Mouse (Mus musculus) layer of hippocampus, postnatal 36 days (tissue): ENCODE data around the gene Osm. TPM values are rescaled to one million over a fixed set of nuclear protein-coding genes. Genes with fewer than 3 reads are reported as not detected.
A peak's percentile ranks its signal among the peaks of the same experiment; 100 is the strongest.

Experiments
- DNase-seq, 2 experiments: peaks; one replicate each; pipeline ENCODE4 v3.0.0; 2022
- total RNA-seq, 2 experiments: library from RNA; stranded (reverse); gene quantifications; 2 replicates each; pipeline ENCODE4 v1.2.3; 2021

Gene Osm
- total RNA-seq, 2 experiments from 2014 or later, result not detected

DNA sequence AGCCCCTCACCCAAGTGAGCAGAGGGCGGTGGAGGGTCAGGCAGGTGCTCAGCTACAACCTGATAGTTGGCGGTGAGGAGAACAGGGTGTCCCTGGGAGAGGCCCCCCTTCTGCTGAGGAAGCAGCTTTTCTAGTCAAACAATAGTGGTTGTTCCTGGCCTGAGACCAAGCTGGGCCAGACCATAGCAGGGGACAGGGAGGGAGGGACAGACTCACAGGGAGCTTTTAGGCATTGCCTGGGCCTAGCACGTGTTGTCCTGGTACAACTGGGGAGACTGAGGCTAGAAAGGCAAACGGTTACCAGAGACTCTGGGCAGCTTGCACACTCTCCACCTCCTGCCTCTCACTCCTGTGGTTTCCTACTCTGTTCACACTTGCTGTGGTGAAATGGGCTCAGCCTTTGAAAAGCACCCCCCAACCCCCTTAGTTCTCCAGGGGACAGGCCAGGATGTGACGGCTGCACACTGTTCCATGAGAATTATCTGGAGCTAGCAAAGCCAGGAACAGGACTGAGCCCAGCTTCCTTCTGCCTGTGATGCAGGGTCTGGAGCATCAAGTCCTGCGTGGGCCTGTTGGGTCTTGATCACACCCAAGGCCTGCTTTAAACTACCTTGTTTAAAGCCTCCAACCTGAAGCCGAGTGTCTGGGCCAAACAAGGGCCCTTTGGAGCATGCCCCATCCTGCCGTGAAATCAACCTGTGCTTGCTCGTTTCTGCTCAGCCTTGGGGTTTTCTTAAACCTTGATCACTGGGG lies 19.8 kb upstream of the Osm start:
- no peak for DNase-seq

- peak; percentile 51 to 58 for DNase-seq
These were observed 18.1 kb upstream of the Osm start, which contains the start of gene Castor1 for GRCm38 (mm10) chr11:4217914-4218629. Castor1 (plus strand) TSS chr11:4218225.

DNA sequence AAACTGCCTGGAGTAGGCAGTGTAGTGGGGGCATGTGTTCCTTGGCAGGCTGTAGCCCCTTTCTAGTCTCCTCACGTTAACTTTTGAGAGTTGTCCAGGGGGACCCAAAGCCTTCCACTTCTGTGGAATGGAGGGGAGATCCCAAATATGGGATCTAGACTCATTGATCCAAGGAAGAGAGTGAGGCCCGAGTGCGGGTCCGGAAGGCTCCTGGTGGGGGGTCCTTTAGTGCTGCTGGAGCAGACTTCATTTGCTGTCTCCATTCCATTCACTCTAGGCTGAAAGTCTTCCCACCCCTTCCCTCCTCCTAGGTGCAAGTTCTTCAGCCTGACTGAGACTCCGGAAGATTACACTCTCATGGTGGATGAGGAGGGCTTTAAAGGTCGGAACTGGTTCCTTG lies 17.6 kb upstream of the Osm start:
- DNase-seq, result no peak

DNA sequence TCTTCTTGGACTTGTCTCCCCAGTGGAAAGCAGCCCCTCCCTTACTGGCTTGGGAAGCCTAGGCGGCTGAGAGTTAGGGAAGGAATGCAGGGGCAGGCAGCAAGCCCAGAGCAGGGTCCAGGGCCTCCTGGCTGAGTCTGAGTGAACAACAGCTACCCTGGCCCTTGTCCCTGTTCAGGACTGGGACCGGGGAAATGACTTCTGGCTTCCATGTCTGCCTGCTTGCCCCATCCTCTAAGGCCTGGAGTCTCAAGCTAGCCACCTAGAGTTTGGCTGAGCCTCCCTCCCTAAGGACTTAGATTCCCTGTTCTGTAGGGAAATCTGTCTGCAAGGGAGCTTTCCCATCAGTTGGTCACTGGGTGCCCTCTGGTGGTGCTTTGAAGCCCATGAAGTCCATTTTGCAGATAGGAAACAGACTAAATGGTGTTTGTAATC lies 16.9 kb upstream of the Osm start:
- peak; percentile 62 to 71 for DNase-seq

DNA sequence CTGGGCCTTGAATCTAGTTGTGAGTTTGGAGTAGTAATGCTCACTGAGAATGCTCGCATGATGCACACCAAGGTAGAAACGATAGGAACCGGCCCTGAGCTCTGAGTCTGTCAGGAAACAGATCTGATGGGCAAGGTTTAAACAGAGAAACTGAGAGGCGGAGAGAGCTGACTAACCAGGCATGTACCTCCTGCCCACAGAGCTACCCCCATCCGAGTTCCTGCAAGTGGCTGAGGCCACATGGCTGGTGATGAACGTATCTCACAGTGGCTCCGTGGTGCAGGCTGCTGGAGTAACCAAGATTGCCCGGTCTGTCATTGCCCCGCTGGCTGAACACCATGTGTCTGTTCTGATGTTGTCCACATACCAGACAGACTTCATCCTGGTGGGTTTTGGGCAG lies 16.3 kb upstream of the Osm start:
- DNase-seq, result no peak

DNA sequence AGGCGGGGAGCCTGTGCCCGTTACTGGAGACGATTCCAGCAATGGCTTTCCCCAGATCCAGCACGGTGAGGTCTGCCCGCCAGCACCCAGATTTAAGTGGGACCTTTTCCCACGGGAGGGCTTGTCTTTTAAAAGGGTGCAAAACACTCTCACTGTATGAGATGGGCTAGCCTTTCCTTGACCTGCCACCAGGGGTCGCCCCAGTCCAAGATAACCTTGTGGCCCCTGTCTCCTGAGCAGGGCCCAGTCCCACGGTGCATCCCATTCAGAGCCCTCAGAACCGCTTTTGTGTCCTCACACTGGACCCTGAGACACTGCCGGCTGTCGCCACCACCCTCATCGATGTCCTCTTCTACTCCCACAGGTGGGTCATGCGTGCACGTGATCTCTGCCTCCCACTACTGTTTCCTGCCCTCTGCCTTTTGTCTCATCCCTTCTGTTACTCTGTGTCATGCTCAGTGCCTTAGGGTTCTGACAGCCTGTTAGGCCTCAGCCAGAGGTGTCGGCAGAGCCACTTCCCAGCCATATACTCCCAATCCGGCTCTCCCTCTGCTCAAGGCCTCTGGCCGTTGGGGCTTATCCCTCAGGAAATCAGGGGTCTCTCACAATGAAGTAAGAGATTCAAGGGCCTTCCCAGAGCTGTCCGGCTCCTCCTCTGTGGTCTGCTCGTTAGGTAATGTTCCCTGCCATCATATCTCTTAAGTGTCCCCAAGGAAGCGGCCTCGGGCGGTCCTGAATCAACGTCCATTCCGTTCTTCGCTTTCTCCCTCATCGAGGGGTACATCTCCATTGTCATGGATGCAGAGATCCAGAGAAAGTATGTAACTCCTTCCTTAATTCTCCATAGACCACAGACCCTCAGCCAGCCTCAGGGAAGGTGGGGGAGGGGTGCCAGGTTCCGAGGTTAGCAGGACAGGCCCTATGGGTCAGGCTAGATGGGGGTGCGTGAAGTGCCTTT lies 15.5 kb upstream of the Osm start:
- peak; percentile 38 to 61 for DNase-seq

DNA sequence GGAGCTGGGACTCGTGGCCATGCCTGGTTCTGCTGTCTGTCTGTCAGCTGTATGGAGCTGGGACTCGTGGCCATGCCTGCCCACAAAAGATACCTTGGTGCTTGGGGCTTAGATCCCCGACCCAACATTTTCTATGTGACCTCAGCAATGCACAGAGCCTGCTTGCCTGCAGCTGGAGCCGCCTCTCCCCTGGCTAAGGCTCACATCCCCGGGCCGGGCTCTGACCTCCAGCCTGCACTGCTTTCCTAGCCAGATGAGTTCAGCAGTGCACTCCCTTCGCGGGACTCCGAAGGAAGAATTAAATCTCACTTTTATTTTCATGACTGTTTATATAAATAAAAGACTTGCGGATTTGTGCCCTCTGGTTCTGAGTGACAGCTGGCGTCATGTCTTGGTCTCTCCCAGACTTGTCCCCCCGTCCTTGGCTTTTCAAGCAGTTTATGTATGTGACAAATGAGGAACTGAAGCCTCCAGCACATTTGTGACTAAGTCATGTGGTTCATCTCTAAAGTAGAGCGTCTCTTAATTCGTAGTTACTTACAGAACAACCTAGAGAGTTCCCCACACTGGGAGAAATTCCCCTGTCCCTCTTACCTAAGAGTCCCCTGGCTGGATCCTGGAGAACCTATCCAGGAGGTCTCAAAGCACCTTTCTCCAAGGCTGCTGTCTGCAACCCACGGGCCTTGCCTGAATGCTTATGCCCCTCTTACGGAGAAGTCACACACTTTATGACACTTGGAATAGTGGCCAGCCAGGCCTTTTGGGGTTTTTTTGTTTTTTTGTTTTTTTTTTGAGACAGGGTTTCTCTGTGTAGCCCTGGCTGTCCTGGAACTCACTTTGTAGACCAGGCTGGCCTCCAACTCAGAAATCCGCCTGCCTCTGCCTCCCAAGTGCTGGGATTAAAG lies 13.9 kb upstream of the Osm start:
- DNase-seq, result no peak

GRCm38 (mm10) chr11:4223393-4224188 lies 12.6 kb upstream of the Osm start:
- no peak for DNase-seq

- no peak for DNase-seq
These were observed 12.0 kb upstream of the Osm start for GRCm38 (mm10) chr11:4224223-4224622.

GRCm38 (mm10) chr11:4226569-4227325 lies 9.5 kb upstream of the Osm start:
- DNase-seq, result no peak

GRCm38 (mm10) chr11:4228463-4228862 lies 7.8 kb upstream of the Osm start:
- DNase-seq, result no peak

GRCm38 (mm10) chr11:4229841-4230240 lies 6.4 kb upstream of the Osm start:
- no peak for DNase-seq

GRCm38 (mm10) chr11:4231435-4231834 lies 4.8 kb upstream of the Osm start:
- DNase-seq, result no peak

DNA sequence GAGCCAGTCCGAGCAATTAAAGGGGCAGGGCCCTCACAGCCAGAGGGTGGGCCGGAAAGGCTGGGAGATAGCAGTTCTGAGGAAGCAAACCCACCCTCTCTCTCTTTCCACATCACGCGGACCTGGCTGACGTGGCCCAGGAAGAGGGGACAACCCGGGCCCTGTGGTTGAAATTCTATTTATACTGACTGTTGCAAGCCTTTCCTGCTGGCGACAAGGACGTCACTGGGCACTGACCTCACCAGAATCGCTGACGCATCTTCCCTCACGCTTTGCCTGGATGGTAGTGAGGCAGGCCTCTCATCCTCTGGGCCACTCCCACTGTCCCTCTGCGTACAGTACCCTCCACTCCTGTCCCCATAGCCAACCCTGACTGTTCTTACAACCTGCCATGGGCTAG lies 3.6 kb upstream of the Osm start:
- DNase-seq, result no peak

DNA sequence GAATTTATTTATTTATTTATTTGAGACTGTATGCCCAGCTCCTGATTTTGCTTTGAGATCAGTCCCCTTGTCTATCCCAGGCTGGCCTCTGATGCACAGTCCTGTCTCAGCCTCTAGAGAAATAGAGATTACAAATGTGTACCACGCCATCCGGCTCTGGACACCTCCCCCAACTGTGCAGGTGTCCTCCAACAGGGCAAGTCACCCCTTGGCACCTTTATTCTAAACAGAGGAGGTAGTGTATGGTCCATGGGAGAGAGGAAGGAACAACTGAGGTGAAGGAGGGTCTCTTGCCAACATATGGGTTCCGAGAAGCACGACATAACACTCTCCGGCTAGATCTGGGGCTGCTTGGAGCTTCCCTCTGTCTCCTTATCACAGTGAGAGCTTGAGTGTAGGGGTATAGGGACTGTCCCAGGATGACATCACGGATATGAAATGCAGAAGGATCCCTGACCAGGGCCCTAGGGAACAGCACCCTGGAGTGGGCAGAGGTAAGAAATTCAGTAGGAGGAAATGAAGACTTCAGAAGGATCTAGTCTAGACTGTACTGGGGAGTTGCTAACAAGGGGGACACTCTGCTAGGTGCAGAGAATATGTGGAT lies 1.1 kb upstream of the Osm start:
- no peak for DNase-seq

DNA sequence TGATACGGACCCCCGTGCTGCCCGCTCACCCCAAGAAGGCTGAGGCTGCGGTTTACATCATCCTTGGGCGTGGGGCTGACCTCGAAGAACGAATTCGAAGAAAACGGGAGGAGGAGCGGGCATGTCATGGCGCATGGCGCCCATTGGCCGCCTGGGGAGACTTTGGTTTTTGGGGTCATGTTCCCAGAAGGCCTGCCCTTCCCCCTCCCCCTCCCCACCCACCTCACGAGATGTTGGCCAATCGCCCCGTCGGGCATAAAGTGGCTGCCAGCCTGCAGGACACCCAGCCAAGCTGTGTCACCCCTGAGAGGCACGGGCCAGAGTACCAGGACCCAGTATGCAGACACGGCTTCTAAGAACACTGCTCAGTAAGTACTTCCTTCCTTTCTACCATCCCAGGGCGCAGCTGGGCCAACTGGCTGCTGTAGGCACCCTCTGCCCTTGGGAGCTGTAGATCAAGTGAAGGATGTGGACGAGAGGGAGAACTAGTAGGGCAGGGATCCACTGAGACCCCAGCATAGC lies 387 bp downstream of the Osm start:
- no peak for DNase-seq

- no peak for DNase-seq
These were observed 1.2 kb downstream of the Osm start for GRCm38 (mm10) chr11:4237389-4237912.

GRCm38 (mm10) chr11:4238167-4238566 lies 1.9 kb downstream of the Osm start:
- DNase-seq, result no peak

DNA sequence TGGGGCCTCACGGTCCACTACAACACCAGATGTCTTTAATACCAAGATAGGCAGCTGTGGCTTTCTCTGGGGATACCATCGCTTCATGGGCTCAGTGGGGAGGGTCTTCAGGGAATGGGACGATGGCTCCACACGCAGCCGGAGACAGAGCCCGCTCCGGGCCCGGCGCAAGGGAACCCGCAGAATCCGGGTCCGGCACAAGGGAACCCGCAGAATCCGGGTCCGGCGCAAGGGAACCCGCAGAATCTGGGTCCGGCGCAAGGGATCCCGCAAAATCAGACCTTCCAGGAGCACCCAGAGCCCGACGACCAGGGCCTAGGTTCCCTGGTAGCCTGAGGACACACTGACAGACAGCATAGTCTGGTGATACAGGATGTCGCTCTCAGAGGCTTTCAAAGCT lies 3.5 kb downstream of the Osm start:
- no peak for DNase-seq
